Mouse (Mus musculus) stomach, postnatal 0 days (tissue): ENCODE results near the gene Slc44a4.

Experiments used
- CTCF ChIP-seq: IDR thresholded peaks from 2 replicates; pipeline ENCODE4 v1.5.1; 2016; ENCODE audit warnings: antibody characterized with exemption, low read depth, mild to moderate bottlenecking, moderate library complexity
- EP300 ChIP-seq: optimal IDR thresholded peaks from 2 replicates; pipeline ENCODE3; 2016; ENCODE audit warnings: antibody characterized with exemption

DNA sequence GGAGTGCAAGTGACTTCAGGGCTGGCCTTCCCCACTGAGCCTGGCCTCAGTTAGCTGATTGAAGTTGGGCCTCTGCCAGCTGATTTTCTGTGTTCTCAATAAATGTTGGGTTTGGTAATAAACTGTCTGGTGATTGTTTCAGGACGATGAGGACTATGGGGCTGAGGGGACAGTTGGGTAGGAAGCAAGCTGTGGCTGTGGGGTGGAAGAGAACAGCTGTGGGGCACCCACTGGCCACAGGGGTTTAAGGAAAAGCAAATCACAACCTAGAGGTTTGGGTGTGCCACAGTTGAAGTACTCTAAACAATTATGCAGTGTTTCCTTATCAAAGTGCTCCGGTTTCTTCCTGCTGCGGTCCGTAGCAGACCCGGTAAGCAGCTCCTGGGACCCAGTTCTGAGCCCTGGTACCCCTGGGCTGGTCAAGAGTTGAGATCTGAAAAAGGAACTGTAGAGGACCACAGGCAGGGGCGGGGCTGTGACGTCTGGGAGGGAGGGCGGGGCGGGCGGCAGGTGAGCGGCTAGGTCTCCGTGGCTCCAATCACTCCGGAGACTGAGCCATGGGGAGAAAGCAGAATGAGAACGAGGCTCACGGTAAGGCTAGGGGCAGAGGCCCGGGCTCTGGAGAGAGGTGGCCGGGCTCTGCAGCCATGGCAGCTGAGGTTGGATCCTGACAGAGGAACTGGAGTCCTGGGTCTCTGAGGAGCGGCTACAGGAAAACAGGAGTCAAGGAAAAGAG, at the start of gene Slc44a4:
- TF ChIP-seq CTCF (no peak), EP300 (no peak)
